Mouse (Mus musculus) neutrophil, adult 65 days (primary cell): ENCODE results near the gene Gm12790. TPM values are rescaled to one million over a fixed set of nuclear protein-coding genes. Genes with fewer than 3 reads are reported as not detected.

Experiments
- total RNA-seq: library from RNA; stranded (reverse); gene quantifications from 2 replicates; pipeline ENCODE4 v1.2.4, GENCODE M21; 2023

Gm12790 gene
- total RNA-seq: not detected in 2 replicates

GRCm38 (mm10) chr4:101980949-101981348, at the start of gene Gm12790:
Gm12790 (minus strand) TSS chr4:101981049.

DNA sequence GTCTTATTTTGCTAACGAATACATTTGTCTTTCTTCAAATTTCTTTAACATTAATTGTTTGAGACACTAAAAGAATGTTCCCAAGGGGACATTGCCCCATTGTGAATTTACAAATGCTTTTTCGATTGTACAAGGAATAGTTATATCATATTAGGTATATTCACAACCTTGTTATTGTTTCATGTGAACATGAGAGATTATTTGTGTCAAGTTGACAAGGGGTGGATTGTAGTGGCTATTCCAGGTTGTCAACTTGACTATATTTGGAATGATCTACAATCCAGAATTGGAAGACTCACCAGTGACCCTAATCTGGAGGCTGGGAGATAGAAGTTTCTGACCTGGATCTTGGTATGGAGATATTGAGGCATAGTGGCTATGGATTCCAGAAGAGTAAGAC, 5.5 kb upstream of the Gm12790 start, which contains the start of gene Gm12789:
Gm12789 (plus strand) TSS at position 301 of the 400 bp plus-strand sequence.

DNA sequence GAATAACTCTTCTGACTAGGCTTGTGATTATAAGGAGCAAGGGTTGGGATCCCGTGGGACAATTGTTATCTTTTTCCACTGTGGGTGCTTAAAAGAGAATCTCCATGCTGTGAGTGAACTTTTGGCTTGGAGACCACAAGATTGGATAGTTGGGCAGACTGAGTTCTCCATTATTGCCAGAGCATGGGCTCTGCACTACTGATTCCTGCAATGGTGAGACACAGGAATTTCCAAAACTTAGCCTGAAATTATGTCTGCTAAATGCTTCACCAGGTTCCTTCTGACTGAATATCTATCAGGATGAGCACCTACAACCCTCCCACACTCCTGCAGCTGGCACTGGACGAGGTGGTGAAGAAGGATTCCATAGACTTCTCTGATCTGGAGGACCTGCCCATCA, 40.7 kb downstream of the Gm12790 start, which contains the start of gene Gm12794:
Gm12794 (plus strand) TSS at position 301 of the 400 bp plus-strand sequence.

Other genes starting within 250 kb of the Gm12790 start
- not detected in 2 replicates for gene B020004J07Rik, start 137.0 kb downstream of the Gm12790 start, total RNA-seq
- not detected in 2 replicates for gene C130073F10Rik, start 87.3 kb downstream of the Gm12790 start, total RNA-seq
- not detected in 2 replicates for gene Gm12800, start 71.9 kb downstream of the Gm12790 start, total RNA-seq
- not detected in 2 replicates for gene Gm12794, start 40.6 kb downstream of the Gm12790 start, total RNA-seq
- not detected in 2 replicates for gene Gm12789, start 5.6 kb upstream of the Gm12790 start, total RNA-seq
- 200 and 213 TPM in 2 replicates for gene Pde4b, start 106.5 kb upstream of the Gm12790 start, total RNA-seq